Mouse (Mus musculus) bone marrow, adult 2 months (tissue): ENCODE measurements at regions not wholly inside any gene's neighbourhood (a gene's known extent, or its start where the extent isn't known, plus 50 kb on each side); places are given as distances from the start of the nearest gene placed in this dataset.

Source experiments
- H3K27ac ChIP-seq: fragments of 200-500 bp; 2 replicates; pipeline ENCODE4 v1.5.1; 2012; ENCODE audit warnings: low read depth, mild to moderate bottlenecking, control low read depth, inconsistent platforms, low read length; ENCODE audit not compliant: control insufficient read depth, poor library complexity, insufficient read depth
- H3K4me1 ChIP-seq: fragments of 200-500 bp; 2 replicates; pipeline ENCODE4 v1.6.1; 2011; ENCODE audit warnings: low read length; ENCODE audit not compliant: control insufficient read depth, insufficient read depth
- H3K4me3 ChIP-seq: fragments of 200-500 bp; replicated peaks from 2 replicates; pipeline ENCODE3; 2011; ENCODE audit warnings: mild to moderate bottlenecking, low read depth, low read length, control low read depth; ENCODE audit not compliant: control insufficient read depth
- CTCF ChIP-seq: fragments of 200-500 bp; IDR thresholded peaks from 2 replicates; pipeline ENCODE4 v1.5.1; 2011; ENCODE audit warnings: low read length, control low read depth; ENCODE audit not compliant: control insufficient read depth, insufficient read depth
- POLR2A ChIP-seq: fragments of 200-500 bp; IDR thresholded peaks from 2 replicates; pipeline ENCODE4 v1.6.1; 2011; ENCODE audit warnings: low read depth, mild to moderate bottlenecking, control low read depth, low read length, borderline replicate concordance; ENCODE audit not compliant: control insufficient read depth
- WGBS: fragments of 180-500 bp; shearing (Covaris S2); methylation state at CpG from one replicate; pipeline ENCODE4 v1.1.7; 2018; 5-methylcytosine and 5-hydroxymethylcytosine counted together

- Histone ChIP-seq H3K4me3 (no peak overlapping the region), H3K27ac (no peak overlapping the region), H3K4me1 (no peaks in the 10 kb centered on the region)
- 77% methylated on average over 4 of the region's 4 CpGs for WGBS
- TF ChIP-seq POLR2A (no peak), CTCF (no peak)
Observed at GRCm38 (mm10) chr5:132667316-132667715, 124.2 kb upstream of the Auts2 start.

- no peak overlapping the region for H3K4me3 ChIP-seq
- no peaks in the 10 kb centered on the region for H3K4me1 ChIP-seq
- WGBS = 74% methylated on average over 1 of the region's 1 CpGs
- TF ChIP-seq CTCF = no peak
- no peak for TF ChIP-seq POLR2A
- no peak overlapping the region for H3K27ac ChIP-seq
Observed at GRCm38 (mm10) chr5:132661266-132661665, 118.1 kb upstream of the Auts2 start.

GRCm38 (mm10) chr5:132660036-132660435 is 116.9 kb upstream of the Auts2 start:
- no peak overlapping the region for H3K4me3 ChIP-seq
- no peak for TF ChIP-seq CTCF
- WGBS = 72% methylated on average over 7 of the region's 7 CpGs
- H3K27ac ChIP-seq = no peak overlapping the region
- H3K4me1 ChIP-seq = no peaks in the 10 kb centered on the region

GRCm38 (mm10) chr5:132654382-132654781 is 111.2 kb upstream of the Auts2 start:
- Histone ChIP-seq H3K4me1 (no peaks in the 10 kb centered on the region), H3K27ac (no peak overlapping the region), H3K4me3 (no peak overlapping the region)
- TF ChIP-seq POLR2A (no peak), CTCF (no peak)
- WGBS = 90% methylated on average over 7 of the region's 7 CpGs

- no peak overlapping the region for H3K4me3 ChIP-seq
- no peak overlapping the region for H3K27ac ChIP-seq
- TF ChIP-seq POLR2A = no peak
- no peak for TF ChIP-seq CTCF
- 53% methylated on average over 6 of the region's 6 CpGs for WGBS
- H3K4me1 ChIP-seq = no peaks in the 10 kb centered on the region
Observed at GRCm38 (mm10) chr5:132653694-132654300, 110.7 kb upstream of the Auts2 start.

GRCm38 (mm10) chr5:132652201-132652600 is 109.1 kb upstream of the Auts2 start:
- TF ChIP-seq POLR2A (no peak), CTCF (no peak)
- Histone ChIP-seq H3K27ac (no peak overlapping the region), H3K4me3 (no peak overlapping the region), H3K4me1 (no peaks in the 10 kb centered on the region)
- 14% methylated on average over 1 of the region's 1 CpGs for WGBS

GRCm38 (mm10) chr5:132649771-132650170 is 106.6 kb upstream of the Auts2 start:
- TF ChIP-seq POLR2A (no peak), CTCF (no peak)
- WGBS = 75% methylated on average over 7 of the region's 7 CpGs
- Histone ChIP-seq H3K27ac (no peak overlapping the region), H3K4me1 (no peaks in the 10 kb centered on the region), H3K4me3 (no peak overlapping the region)

GRCm38 (mm10) chr5:132648751-132649150 is 105.6 kb upstream of the Auts2 start:
- WGBS = 30% methylated on average over 2 of the region's 2 CpGs
- TF ChIP-seq CTCF (no peak), POLR2A (no peak)
- no peak overlapping the region for H3K27ac ChIP-seq
- no peaks in the 10 kb centered on the region for H3K4me1 ChIP-seq
- no peak overlapping the region for H3K4me3 ChIP-seq

- no peak overlapping the region for H3K27ac ChIP-seq
- no peaks in the 10 kb centered on the region for H3K4me1 ChIP-seq
- no peak overlapping the region for H3K4me3 ChIP-seq
- TF ChIP-seq POLR2A = no peak
- TF ChIP-seq CTCF = no peak
- 60% methylated on average over 5 of the region's 5 CpGs for WGBS
Observed at GRCm38 (mm10) chr5:132644646-132645172, 101.6 kb upstream of the Auts2 start.
